In genomic region chr16:8413441-8413840, GRCm38 (mm10) we compare ENCODE assay signal across 24 mouse cellular contexts. TPM values are rescaled to one million over a fixed set of nuclear protein-coding genes. Genes with fewer than 3 reads are reported as not detected.
"Had no signal": no experiment of that assay in that cellular context is flagged by ENCODE, and none has a peak within 500 bp of the region (broad histone marks: within the 10 kb centered on the region; RNA-seq: fewer than 3 reads in every experiment).

No protein-coding gene starts in this region.

- ATAC-seq: midbrain, embryonic 13.5 days; midbrain, embryonic 16.5 days had no signal

- H3K4me2 ChIP-seq: lung, embryonic 14.5 days; midbrain, embryonic 13.5 days; neural tube, embryonic 13.5 days; neural tube, embryonic 15.5 days had no signal

- H3K9me3 ChIP-seq: midbrain, embryonic 10.5 days; midbrain, embryonic 13.5 days; neural tube, embryonic 13.5 days; neural tube, embryonic 15.5 days had no signal

- H3K9ac ChIP-seq: lung, embryonic 14.5 days; midbrain, embryonic 13.5 days; neural tube, embryonic 13.5 days; neural tube, embryonic 15.5 days had no signal

- DNase-seq: lung, adult 18-20 months; lung, embryonic 14.5 days; lung, postnatal 10 days; lung, postnatal 4 days; retina, postnatal 1 day; right cerebral cortex, adult 18-20 months; right cerebral cortex, postnatal 25 days; right cerebral cortex, postnatal 4 days; spleen, adult 18-20 months; thymus, adult 18-20 months; thymus, postnatal 14 days; thymus, postnatal 36 days had no signal

- H3K27ac ChIP-seq: midbrain, embryonic 10.5 days; midbrain, embryonic 13.5 days; neural tube, embryonic 13.5 days; neural tube, embryonic 15.5 days had no signal

- H3K4me3 ChIP-seq: midbrain, embryonic 10.5 days; midbrain, embryonic 13.5 days; myocyte; neural tube, embryonic 13.5 days; neural tube, embryonic 15.5 days had no signal

- H3K36me3 ChIP-seq: midbrain, embryonic 10.5 days; midbrain, embryonic 13.5 days; neural tube, embryonic 13.5 days; neural tube, embryonic 15.5 days had no signal

RNA-seq across cellular contexts. Expression of gene Tmem114, which starts 11.5 kb away (rescaled TPM):
- polyA plus RNA-seq: liver, embryonic 16.5 days; lung, embryonic 14.5 days; lung, embryonic 16.5 days; midbrain, embryonic 10.5 days; myocyte; neural tube, embryonic 11.5 days; small intestine, adult 2 months; stomach, embryonic 14.5 days; stomach, embryonic 16.5 days had no signal
